Mouse (Mus musculus) heart, adult 2 months (tissue): ENCODE data around the gene Fgf11. TPM values are rescaled to one million over a fixed set of nuclear protein-coding genes. Genes with fewer than 3 reads are reported as not detected.

Source experiments
- DNase-seq, 2 experiments: peaks; one replicate each; pipeline ENCODE4 v3.0.0; 2021
- H3K27ac ChIP-seq: fragments of 200-600 bp; 2 replicates; pipeline ENCODE4 v1.8.1; 2022
- H3K27me3 ChIP-seq: fragments of 200-500 bp; 2 replicates; pipeline ENCODE4 v1.6.1; 2012; ENCODE audit warnings: mild to moderate bottlenecking, low read length, inconsistent platforms, mixed read lengths; ENCODE audit not compliant: control insufficient read depth, insufficient read depth
- H3K36me3 ChIP-seq: fragments of 200-500 bp; 2 replicates; pipeline ENCODE4 v1.6.1; 2012; ENCODE audit warnings: low read length, inconsistent platforms; ENCODE audit not compliant: control insufficient read depth, insufficient read depth
- H3K4me1 ChIP-seq: fragments of 200-500 bp; 2 replicates; pipeline ENCODE4 v1.6.1; 2011; ENCODE audit warnings: low read length; ENCODE audit not compliant: control insufficient read depth, insufficient read depth
- H3K4me3 ChIP-seq: fragments of 200-600 bp; 2 replicates; pipeline ENCODE4 v1.8.1; 2022
- H3K79me2 ChIP-seq: fragments of 200-500 bp; replicated peaks from 2 replicates; pipeline ENCODE4 v1.6.1; 2012; ENCODE audit warnings: mild to moderate bottlenecking, inconsistent platforms, low read length, moderate library complexity, mixed read lengths; ENCODE audit not compliant: control insufficient read depth, insufficient read depth
- H3K9ac ChIP-seq: fragments of 200-500 bp; 2 replicates; pipeline ENCODE4 v1.6.1; 2012; ENCODE audit warnings: low read depth, mild to moderate bottlenecking, control low read depth, inconsistent platforms, low read length, mixed read lengths
- CTCF ChIP-seq: fragments of 200-600 bp; IDR thresholded peaks from 2 replicates; pipeline ENCODE4 v1.8.1; 2022; ENCODE audit warnings: antibody characterized with exemption, mild to moderate bottlenecking, moderate library complexity
- EP300 ChIP-seq: fragments of 200-500 bp; IDR thresholded peaks from 2 replicates; pipeline ENCODE4 v1.6.1; 2011; ENCODE audit warnings: low read depth, low read length, control low read depth; ENCODE audit not compliant: insufficient read depth
- POLR2A ChIP-seq: fragments of 200-500 bp; IDR thresholded peaks from 2 replicates; pipeline ENCODE4 v1.6.1; 2011; ENCODE audit warnings: mild to moderate bottlenecking, low read depth, low read length, control low read depth; ENCODE audit not compliant: insufficient read depth
- WGBS: fragments of 180-500 bp; shearing (Covaris S2); methylation state at CpG from one replicate; pipeline ENCODE4 v1.1.7; 2018; 5-methylcytosine and 5-hydroxymethylcytosine counted together
- intact Hi-C: fragments of 180-260 bp; cut with DNase I; formaldehyde crosslinking; loops from one replicate; pipeline ENCODE4 v1.15.1; 2025
- polyA plus RNA-seq: library from polyadenylated mRNA; depleted of rRNA; stranded (reverse); fragments of >200 nt; gene quantifications from 2 replicates; pipeline ENCODE4 v1.2.3, GENCODE M21; 2012
- total RNA-seq, 2 experiments: library from RNA; stranded (reverse); gene quantifications; 2 replicates each; pipeline ENCODE4 v1.2.3; 2021

The Fgf11 gene
- total and polyA plus RNA-seq, 3 experiments = 1.9 to 3.3 (median 2.5) TPM

DNA sequence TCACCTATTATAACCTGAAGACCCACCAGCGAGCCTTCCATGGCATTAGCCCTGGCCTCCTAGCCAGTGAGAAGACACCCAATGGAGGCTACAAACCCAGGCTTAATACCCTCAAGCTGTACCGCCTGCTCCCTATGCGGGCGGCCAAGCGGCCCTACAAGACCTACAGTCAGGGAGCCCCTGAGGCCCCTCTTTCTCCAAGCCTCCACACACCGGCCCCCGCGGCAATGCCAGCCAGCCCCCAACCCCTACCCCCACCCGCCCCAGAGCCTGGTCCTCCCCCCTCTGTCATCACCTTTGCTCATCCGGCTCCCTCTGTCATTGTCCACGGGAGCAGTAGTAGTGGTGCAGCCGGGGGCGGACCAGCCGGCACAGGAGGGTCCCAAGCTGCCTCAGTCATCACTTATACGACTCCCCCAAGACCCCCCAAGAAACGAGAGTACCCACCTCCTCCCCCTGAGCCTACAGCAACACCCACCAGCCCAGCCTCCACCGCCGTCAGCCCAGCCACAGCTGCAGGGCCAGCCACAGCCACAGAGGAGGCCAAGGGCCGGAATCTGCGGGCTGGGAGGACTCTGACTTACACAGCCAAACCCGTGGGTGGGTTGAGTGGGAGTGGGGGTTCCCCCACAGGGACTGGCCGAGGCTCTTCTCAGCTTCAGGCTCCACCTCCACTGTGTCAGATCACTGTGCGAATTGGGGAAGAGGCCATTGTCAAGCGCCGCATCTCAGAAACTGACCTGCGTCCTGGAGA, 24.0 kb downstream of the Fgf11 start:
- Histone ChIP-seq H3K27ac (no peak overlapping the region), H3K4me1 (no peaks in the 10 kb centered on the region), H3K4me3 (no peak overlapping the region), H3K79me2 (peaks cover 5% of the 10 kb centered on the region; the same call in 1 of the 2 replicates), H3K9ac (no peak overlapping the region), H3K27me3 (no peaks in the 10 kb centered on the region), H3K36me3 (no peaks in the 10 kb centered on the region)
- 74% methylated on average over 26 of the region's 26 CpGs for WGBS
- no peak for TF ChIP-seq EP300
- no peak for TF ChIP-seq CTCF
- no peak for TF ChIP-seq POLR2A
- intact Hi-C loops = no loop called here
- DNase-seq = no peak

DNA sequence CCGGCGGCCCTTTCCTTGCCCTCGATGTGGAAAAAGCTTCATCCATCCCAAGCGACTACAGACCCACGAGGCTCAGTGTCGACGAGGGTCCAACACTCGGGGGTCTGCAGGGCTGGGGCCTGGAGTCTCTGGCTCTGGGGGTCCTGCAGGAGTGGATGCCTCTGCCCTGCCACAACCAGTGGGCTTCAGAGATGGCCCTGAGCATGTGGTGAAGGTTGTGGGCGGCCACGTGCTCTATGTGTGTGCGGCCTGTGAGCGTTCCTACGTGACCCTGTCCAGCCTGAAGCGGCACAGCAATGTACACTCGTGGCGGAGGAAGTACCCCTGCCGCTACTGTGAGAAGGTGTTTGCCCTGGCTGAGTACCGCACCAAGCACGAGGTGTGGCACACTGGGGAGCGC, 25.2 kb downstream of the Fgf11 start:
- Histone ChIP-seq H3K4me1 (no peaks in the 10 kb centered on the region), H3K4me3 (no peak overlapping the region), H3K27me3 (no peaks in the 10 kb centered on the region), H3K9ac (no peak overlapping the region), H3K27ac (no peak overlapping the region), H3K36me3 (no peaks in the 10 kb centered on the region), H3K79me2 (peaks cover 5% of the 10 kb centered on the region; the same call in 1 of the 2 replicates)
- intact Hi-C loops = no loop called here
- 89% methylated on average over 20 of the region's 20 CpGs for WGBS
- no peak for DNase-seq
- TF ChIP-seq POLR2A (no peak), CTCF (no peak), EP300 (no peak)

DNA sequence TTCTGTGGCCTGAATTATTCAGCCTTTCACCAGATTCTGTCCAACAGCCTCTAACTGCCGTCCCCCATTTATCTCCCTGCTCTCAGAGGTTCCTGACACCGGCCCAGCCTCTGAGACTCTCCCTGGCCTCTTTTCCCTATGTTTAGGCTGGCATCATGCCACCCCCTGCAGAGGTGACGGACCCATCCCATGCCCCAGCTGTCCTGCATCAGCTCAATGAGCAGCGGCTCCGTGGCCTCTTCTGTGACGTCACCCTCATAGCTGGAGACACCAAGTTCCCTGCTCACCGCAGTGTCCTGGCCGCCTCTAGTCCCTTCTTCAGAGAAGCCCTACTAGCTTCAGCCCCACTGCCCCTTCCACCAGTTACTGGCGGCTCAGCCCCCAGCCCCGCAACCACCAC, 25.9 kb downstream of the Fgf11 start:
- Histone ChIP-seq H3K36me3 (no peaks in the 10 kb centered on the region), H3K27me3 (no peaks in the 10 kb centered on the region), H3K27ac (no peak overlapping the region), H3K4me1 (no peaks in the 10 kb centered on the region), H3K4me3 (no peak overlapping the region), H3K9ac (no peak overlapping the region), H3K79me2 (peaks cover 5% of the 10 kb centered on the region; the same call in 1 of the 2 replicates)
- intact Hi-C loops = no loop called here
- no peak for DNase-seq
- no peak for TF ChIP-seq CTCF
- TF ChIP-seq EP300 = no peak
- TF ChIP-seq POLR2A = no peak
- 68% methylated on average over 10 of the region's 10 CpGs for WGBS

DNA sequence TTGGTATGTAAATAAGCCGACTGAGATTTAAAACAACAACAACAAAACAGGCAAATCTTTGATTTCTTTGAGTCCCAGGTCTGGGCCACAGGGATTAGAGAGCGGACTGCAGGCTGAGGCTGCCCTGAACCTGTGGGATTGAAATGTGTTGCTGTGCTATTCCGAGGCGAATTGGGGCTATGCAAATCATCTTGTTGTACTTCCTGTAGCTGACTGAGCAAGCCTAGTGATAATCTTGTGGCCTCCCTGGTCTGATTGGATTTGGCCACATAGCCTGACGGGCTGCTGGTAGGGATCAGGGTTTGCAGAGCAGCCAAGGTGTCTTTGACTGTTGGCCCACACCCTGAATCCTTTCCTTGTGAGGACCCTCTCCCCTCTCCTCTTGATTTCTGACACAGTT, 26.7 kb downstream of the Fgf11 start:
- Histone ChIP-seq H3K9ac (no peak overlapping the region), H3K79me2 (peaks cover 5% of the 10 kb centered on the region; the same call in 1 of the 2 replicates)
- intact Hi-C loops = no loop called here

DNA sequence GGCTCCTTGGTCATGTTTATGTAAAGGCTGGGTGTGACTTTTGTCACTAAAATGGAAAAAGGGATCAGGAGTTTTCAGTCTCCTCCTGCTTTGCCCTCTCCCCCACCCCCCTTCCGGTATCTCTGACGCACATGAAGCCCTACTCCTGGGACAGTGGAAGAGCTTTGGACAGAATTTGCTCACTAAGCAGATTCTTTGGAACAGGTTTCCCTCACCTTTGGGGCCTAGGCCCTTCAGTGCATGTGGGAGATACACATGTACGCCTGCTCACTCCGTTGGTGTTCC, 34.1 kb downstream of the Fgf11 start:
- Histone ChIP-seq H3K79me2 (no peaks in the 10 kb centered on the region; the same call in 1 of the 2 replicates), H3K4me3 (peak overlapping the region; percentile 99), H3K9ac (0 out of 2 replicates have a peak overlapping the region, but pooled peaks have one; percentile 10), H3K4me1 (peaks cover 11% of the 10 kb centered on the region), H3K36me3 (no peaks in the 10 kb centered on the region), H3K27ac (peak overlapping the region; percentile 99), H3K27me3 (no peaks in the 10 kb centered on the region)
- WGBS = 36% methylated on average over 4 of the region's 4 CpGs
- intact Hi-C loops = loop anchor here (2.0 kb wide), 1 partner anchor 35 kb away; no protein-coding TSS in a partner anchor
- peak; percentile 43; the same call in 1 of the 2 replicates for TF ChIP-seq POLR2A
- no peak for TF ChIP-seq EP300
- peak in 1 of 2 experiments; percentile 26 for DNase-seq

More for the DNA sequence above, 26.7 kb downstream of the Fgf11 start:
- no peak for DNase-seq
- Histone ChIP-seq H3K4me3 (no peak overlapping the region), H3K4me1 (no peaks in the 10 kb centered on the region), H3K36me3 (no peaks in the 10 kb centered on the region), H3K27me3 (no peaks in the 10 kb centered on the region), H3K27ac (no peak overlapping the region)
- TF ChIP-seq EP300 = no peak
- TF ChIP-seq CTCF = no peak
- TF ChIP-seq POLR2A = no peak
- 59% methylated on average over 5 of the region's 5 CpGs for WGBS

DNA sequence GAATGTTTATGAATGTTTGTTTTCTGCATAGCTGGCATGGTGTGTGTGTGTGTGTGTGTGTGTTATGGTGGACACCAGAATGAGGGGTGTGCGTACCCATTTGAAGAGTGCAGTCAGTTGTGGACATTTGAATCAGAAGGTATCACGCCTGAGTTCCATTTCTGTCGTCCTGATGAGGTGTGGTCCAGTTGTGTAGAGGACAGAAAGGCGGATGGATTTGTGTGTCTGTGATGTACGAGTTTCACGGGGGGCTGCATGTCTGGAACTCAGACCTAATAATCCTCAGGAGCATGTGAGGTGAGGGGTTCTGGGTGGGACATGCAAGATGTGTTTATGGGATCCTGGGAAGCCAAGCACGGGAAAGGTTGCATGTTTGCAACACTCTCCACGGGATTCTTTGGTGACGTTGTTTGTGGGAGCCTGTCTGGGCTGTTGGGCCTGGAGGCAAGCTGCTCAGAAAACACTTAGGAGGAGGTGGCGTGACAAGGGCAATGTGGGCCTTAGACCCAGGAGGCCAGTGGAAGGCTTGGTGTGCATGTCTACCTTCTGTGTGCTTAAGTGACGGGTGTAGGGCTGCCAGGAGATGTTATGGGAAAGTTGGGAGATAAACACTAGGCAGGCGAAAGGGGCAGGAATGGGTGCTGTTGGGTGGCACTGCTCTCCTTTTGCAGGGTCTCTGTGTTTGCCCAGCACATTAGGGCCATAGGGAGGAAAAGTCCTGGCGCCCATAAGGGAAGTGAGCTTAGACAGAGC, 34.6 kb downstream of the Fgf11 start:
- TF ChIP-seq CTCF = no peak
- TF ChIP-seq POLR2A = no peak
- no peak for TF ChIP-seq EP300
- intact Hi-C loops = loop anchor here (2.0 kb wide), 1 partner anchor 36 kb away; no protein-coding TSS in a partner anchor
- H3K27me3 ChIP-seq = no peaks in the 10 kb centered on the region
- WGBS = 26% methylated on average over 13 of the region's 13 CpGs
- peak overlapping the region; percentile 98 for H3K9ac ChIP-seq
- H3K4me3 ChIP-seq = peak overlapping the region; percentile 99
- DNase-seq = peak; percentile 36 to 45
- H3K4me1 ChIP-seq = peaks cover 11% of the 10 kb centered on the region
- no peaks in the 10 kb centered on the region; the same call in 1 of the 2 replicates for H3K79me2 ChIP-seq
- peak overlapping the region; percentile 99 for H3K27ac ChIP-seq
- no peaks in the 10 kb centered on the region for H3K36me3 ChIP-seq
